Mouse (Mus musculus) stomach, embryonic 14.5 days (tissue): ENCODE results near the gene Acot13. TPM values are rescaled to one million over a fixed set of nuclear protein-coding genes. Genes with fewer than 3 reads are reported as not detected.

Experiments used
- ATAC-seq: fragments of 200-750 bp; cut with Nextera tagmentation; 2 replicates; pipeline ENCODE4 v1.8.0; 2017; ENCODE audit warnings: low read depth, moderate TSS enrichment; ENCODE audit not compliant: insufficient number of reproducible peaks, insufficient read depth, low FRiP score
- H3K27ac ChIP-seq: fragments of 300-500 bp; sonication (generic); 2 replicates; pipeline ENCODE4 v1.5.1; 2014; ENCODE audit warnings: mild to moderate bottlenecking, low read length, moderate library complexity, mixed read lengths
- H3K27me3 ChIP-seq: fragments of 300-500 bp; sonication (generic); 2 replicates; pipeline ENCODE4 v1.6.1; 2014; ENCODE audit warnings: low read length, control low read depth, mixed read lengths; ENCODE audit not compliant: control insufficient read depth, insufficient read depth
- H3K36me3 ChIP-seq: fragments of 300-500 bp; sonication (generic); 2 replicates; pipeline ENCODE4 v1.6.1; 2014; ENCODE audit warnings: mild to moderate bottlenecking, control low read depth, low read length, moderate library complexity, mixed read lengths; ENCODE audit not compliant: control insufficient read depth, insufficient read depth
- H3K4me1 ChIP-seq: fragments of 300-500 bp; sonication (generic); 2 replicates; pipeline ENCODE4 v1.6.1; 2014; ENCODE audit warnings: low read length, control low read depth, mixed read lengths; ENCODE audit not compliant: control insufficient read depth, insufficient read depth
- H3K4me2 ChIP-seq: fragments of 300-500 bp; sonication (generic); replicated peaks from 2 replicates; pipeline ENCODE4 v1.6.1; 2014; ENCODE audit warnings: low read depth, low read length, control low read depth
- H3K4me3 ChIP-seq: fragments of 300-500 bp; sonication (generic); 2 replicates; pipeline ENCODE4 v1.5.1; 2014; ENCODE audit warnings: low read depth, low read length, control low read depth
- H3K9ac ChIP-seq: fragments of 300-500 bp; sonication (generic); replicated peaks from 2 replicates; pipeline ENCODE4 v1.6.1; 2014; ENCODE audit warnings: low read depth, mild to moderate bottlenecking, control low read depth, low read length, moderate library complexity, mixed read lengths
- H3K9me3 ChIP-seq: fragments of 300-500 bp; sonication (generic); 2 replicates; pipeline ENCODE4 v1.6.1; 2016; ENCODE audit warnings: low read depth, low read length, control low read depth; ENCODE audit not compliant: control insufficient read depth
- WGBS: fragments of 180-500 bp; shearing (Covaris S2); extraction: QIAGEN DNeasy Blood & Tissue Kit; methylation state at CpG from one replicate; pipeline ENCODE4 v1.1.7; 2014; 5-methylcytosine and 5-hydroxymethylcytosine counted together
- polyA plus RNA-seq: library from polyadenylated mRNA; unstranded; fragments of >200 nt; fragmentation: Nextera tagmentation; extraction: Ambion mirVana; gene quantifications from 2 replicates; pipeline ENCODE4 v1.2.1, GENCODE M21; 2014

Acot13 gene
- polyA plus RNA-seq, 1 experiment from 2014 or later, result 84.6 TPM

- WGBS, result 47% methylated on average over 7 of the region's 7 CpGs
- H3K27ac ChIP-seq, result no peak overlapping the region
- no peaks in the 10 kb centered on the region for H3K4me1 ChIP-seq
- H3K4me2 ChIP-seq, result no peak overlapping the region
- H3K9ac ChIP-seq, result no peak overlapping the region
- no peaks in the 10 kb centered on the region for H3K9me3 ChIP-seq
- H3K36me3 ChIP-seq, result no peaks in the 10 kb centered on the region
- ATAC-seq, result no peak
- no peak overlapping the region for H3K4me3 ChIP-seq
- H3K27me3 ChIP-seq, result no peaks in the 10 kb centered on the region
Measured at GRCm38 (mm10) chr13:24862021-24862420, 30.7 kb upstream of the Acot13 start.

GRCm38 (mm10) chr13:24861084-24861483 lies 29.7 kb upstream of the Acot13 start:
- Histone ChIP-seq H3K9ac (no peak overlapping the region), H3K27me3 (no peaks in the 10 kb centered on the region), H3K27ac (no peak overlapping the region), H3K4me1 (no peaks in the 10 kb centered on the region), H3K9me3 (no peaks in the 10 kb centered on the region), H3K4me2 (no peak overlapping the region), H3K36me3 (no peaks in the 10 kb centered on the region), H3K4me3 (no peak overlapping the region)
- no peak for ATAC-seq
- WGBS, result 71% methylated on average over 12 of the region's 12 CpGs

DNA sequence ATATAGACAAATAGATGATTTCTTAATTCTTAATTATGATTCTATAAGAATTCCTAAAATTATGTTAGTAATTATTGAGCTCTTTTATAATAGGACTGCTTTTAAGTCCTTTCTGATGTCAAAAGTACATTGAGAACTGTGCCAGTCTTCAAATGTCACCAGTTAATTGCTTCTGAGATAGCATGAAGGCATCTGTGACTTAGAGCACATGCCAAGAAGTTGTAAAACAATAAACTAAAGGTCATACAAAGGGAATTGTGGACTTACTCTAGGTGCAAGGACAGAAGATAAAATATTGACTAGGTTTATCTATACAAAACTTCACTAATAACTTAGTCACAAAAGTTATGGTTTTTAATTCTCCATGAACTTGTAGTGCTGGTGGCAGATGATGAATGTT lies 27.8 kb upstream of the Acot13 start:
- H3K27me3 ChIP-seq, result no peaks in the 10 kb centered on the region
- H3K4me3 ChIP-seq, result no peak overlapping the region
- no peak overlapping the region for H3K4me2 ChIP-seq
- H3K9me3 ChIP-seq, result no peaks in the 10 kb centered on the region
- no peaks in the 10 kb centered on the region for H3K36me3 ChIP-seq
- no peak overlapping the region for H3K9ac ChIP-seq
- ATAC-seq, result no peak
- H3K27ac ChIP-seq, result no peak overlapping the region
- no peaks in the 10 kb centered on the region for H3K4me1 ChIP-seq

GRCm38 (mm10) chr13:24852570-24852969 lies 21.2 kb upstream of the Acot13 start:
- H3K4me1 ChIP-seq, result no peaks in the 10 kb centered on the region
- no peak overlapping the region for H3K27ac ChIP-seq
- H3K36me3 ChIP-seq, result no peaks in the 10 kb centered on the region
- 79% methylated on average over 3 of the region's 3 CpGs for WGBS
- no peak overlapping the region for H3K4me2 ChIP-seq
- no peak for ATAC-seq
- no peak overlapping the region for H3K4me3 ChIP-seq
- H3K9ac ChIP-seq, result no peak overlapping the region
- no peaks in the 10 kb centered on the region for H3K27me3 ChIP-seq
- H3K9me3 ChIP-seq, result no peaks in the 10 kb centered on the region

GRCm38 (mm10) chr13:24851989-24852388 lies 20.6 kb upstream of the Acot13 start:
- Histone ChIP-seq H3K27me3 (no peaks in the 10 kb centered on the region), H3K4me3 (no peak overlapping the region), H3K9ac (no peak overlapping the region), H3K4me2 (no peak overlapping the region), H3K9me3 (no peaks in the 10 kb centered on the region), H3K36me3 (no peaks in the 10 kb centered on the region), H3K4me1 (no peaks in the 10 kb centered on the region), H3K27ac (no peak overlapping the region)
- 81% methylated on average over 2 of the region's 2 CpGs for WGBS
- ATAC-seq, result no peak

GRCm38 (mm10) chr13:24849318-24849717 lies 18.0 kb upstream of the Acot13 start:
- H3K4me1 ChIP-seq, result peaks cover 4% of the 10 kb centered on the region; the same call in 1 of the 2 replicates
- H3K4me2 ChIP-seq, result no peak overlapping the region
- H3K9me3 ChIP-seq, result no peaks in the 10 kb centered on the region
- 0 out of 2 replicates have a peak, but pooled peaks have one; percentile 42 for ATAC-seq
- H3K9ac ChIP-seq, result no peak overlapping the region
- no peak overlapping the region for H3K27ac ChIP-seq
- WGBS, result 70% methylated on average over 4 of the region's 4 CpGs
- H3K4me3 ChIP-seq, result no peak overlapping the region
- no peaks in the 10 kb centered on the region for H3K36me3 ChIP-seq
- H3K27me3 ChIP-seq, result no peaks in the 10 kb centered on the region

- no peaks in the 10 kb centered on the region for H3K9me3 ChIP-seq
- peaks cover 4% of the 10 kb centered on the region; the same call in 1 of the 2 replicates for H3K4me1 ChIP-seq
- no peaks in the 10 kb centered on the region for H3K27me3 ChIP-seq
- ATAC-seq, result peak; percentile 85; the same call in 1 of the 2 replicates
- peak within 1 kb of the TSS; percentile 69 for H3K4me2 ChIP-seq
- 13% methylated on average over 40 of the region's 40 CpGs for WGBS
- peak within 1 kb of the TSS; percentile 32 for H3K4me3 ChIP-seq
- peaks cover 9% of the 10 kb centered on the region; the same call in 1 of the 2 replicates for H3K36me3 ChIP-seq
- H3K9ac ChIP-seq, result peak within 1 kb of the TSS; percentile 28; the same call in 1 of the 2 replicates
- H3K27ac ChIP-seq, result no peak within 1 kb of the TSS
Measured at GRCm38 (mm10) chr13:24844983-24845955, 13.9 kb upstream of the Acot13 start, which contains the start of gene D130043K22Rik. D130043K22Rik (plus strand) TSS chr13:24845135.

GRCm38 (mm10) chr13:24841702-24842101 lies 10.4 kb upstream of the Acot13 start:
- Histone ChIP-seq H3K27ac (no peak overlapping the region), H3K9me3 (no peaks in the 10 kb centered on the region), H3K36me3 (peaks cover 16% of the 10 kb centered on the region; the same call in 1 of the 2 replicates), H3K27me3 (no peaks in the 10 kb centered on the region), H3K4me2 (no peak overlapping the region), H3K9ac (no peak overlapping the region), H3K4me3 (no peak overlapping the region), H3K4me1 (peaks cover 4% of the 10 kb centered on the region; the same call in 1 of the 2 replicates)
- WGBS, result 73% methylated on average over 3 of the region's 3 CpGs
- no peak for ATAC-seq
